Mouse (Mus musculus): ENCODE results near the gene Fbln7. TPM values are rescaled to one million over a fixed set of nuclear protein-coding genes. Genes with fewer than 3 reads are reported as not detected.

The Fbln7 gene
- polyA plus RNA-seq, 1 experiment from 2014 or later, result 2.1 TPM

DNA sequence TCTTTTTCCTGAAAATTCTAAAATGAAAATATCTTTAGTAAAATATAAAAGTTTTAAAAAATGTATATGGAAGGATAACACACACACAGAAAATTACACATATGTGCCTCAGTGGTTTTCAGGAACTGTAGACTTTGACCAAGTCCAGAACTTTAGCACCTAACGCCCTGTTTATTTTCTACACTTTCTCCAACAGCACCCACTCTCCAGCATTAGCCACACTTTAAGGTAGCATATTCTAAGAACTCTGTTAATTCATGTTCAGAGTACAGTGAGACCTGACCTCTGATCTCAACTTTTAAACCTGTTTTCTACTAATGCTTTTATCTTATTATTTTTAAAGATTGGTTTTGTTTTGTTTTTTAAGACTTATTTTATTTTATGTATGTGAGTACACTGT, 35.0 kb upstream of the Fbln7 start:
- H3K4me3 ChIP-seq (ENCODE audit: low read depth, low read length), result no peak overlapping the region
- 95% methylated on average over 1 of the region's 1 CpGs for WGBS
- H3K4me1 ChIP-seq (replicated peaks; ENCODE audit: control insufficient read depth, insufficient read depth, low read length), result no peaks in the 10 kb centered on the region
- no peaks in the 10 kb centered on the region; the same call in none of the 2 replicates for H3K36me3 ChIP-seq (ENCODE audit: control insufficient read depth, insufficient read depth, low read length)
- H3K27ac ChIP-seq (ENCODE audit: low read depth, low read length), result no peak overlapping the region
- no peak overlapping the region for H3K4me2 ChIP-seq (replicated peaks; ENCODE audit: low read depth, low read length)
- ATAC-seq (ENCODE audit: low FRiP score), result no peak
- DNase-seq (ENCODE audit: low spot score), result no peak
- H3K27me3 ChIP-seq (ENCODE audit: control insufficient read depth, insufficient read depth, low read length), result no peaks in the 10 kb centered on the region
- no peaks in the 10 kb centered on the region for H3K9me3 ChIP-seq (ENCODE audit: control insufficient read depth, low read length)
- no peak overlapping the region for H3K9ac ChIP-seq (ENCODE audit: low read depth, low read length)

DNA sequence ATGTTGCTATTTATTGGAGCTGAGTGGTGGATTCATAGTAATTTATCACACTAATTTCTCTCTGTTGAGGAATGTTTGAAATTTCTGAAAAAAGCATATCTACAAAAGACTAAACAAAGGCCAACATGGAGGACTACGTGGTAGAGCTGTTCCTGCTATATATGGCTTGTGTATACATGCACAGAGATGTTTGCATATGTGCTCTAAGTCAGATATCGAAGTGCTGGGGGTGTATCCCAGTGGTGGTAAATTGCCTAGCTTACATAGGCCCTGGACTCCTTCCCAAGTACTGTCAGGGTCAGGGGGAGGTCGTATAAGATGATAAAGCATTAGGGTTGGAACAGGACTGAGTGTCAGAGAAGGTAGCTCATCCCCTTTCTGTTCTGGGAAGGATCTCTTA, 30.2 kb upstream of the Fbln7 start:
- H3K9me3 ChIP-seq (ENCODE audit: control insufficient read depth, low read length), result no peaks in the 10 kb centered on the region
- no peak overlapping the region for H3K4me2 ChIP-seq (replicated peaks; ENCODE audit: low read depth, low read length)
- H3K9ac ChIP-seq (ENCODE audit: low read depth, low read length), result no peak overlapping the region
- ATAC-seq (ENCODE audit: low FRiP score), result no peak
- no peak overlapping the region for H3K4me3 ChIP-seq (ENCODE audit: low read depth, low read length)
- WGBS, result 94% methylated on average over 3 of the region's 3 CpGs
- H3K27me3 ChIP-seq (ENCODE audit: control insufficient read depth, insufficient read depth, low read length), result no peaks in the 10 kb centered on the region
- no peak overlapping the region for H3K27ac ChIP-seq (ENCODE audit: low read depth, low read length)
- H3K4me1 ChIP-seq (replicated peaks; ENCODE audit: control insufficient read depth, insufficient read depth, low read length), result no peaks in the 10 kb centered on the region
- H3K36me3 ChIP-seq (ENCODE audit: control insufficient read depth, insufficient read depth, low read length), result peaks cover 3% of the 10 kb centered on the region
- no peak for DNase-seq (ENCODE audit: low spot score)

DNA sequence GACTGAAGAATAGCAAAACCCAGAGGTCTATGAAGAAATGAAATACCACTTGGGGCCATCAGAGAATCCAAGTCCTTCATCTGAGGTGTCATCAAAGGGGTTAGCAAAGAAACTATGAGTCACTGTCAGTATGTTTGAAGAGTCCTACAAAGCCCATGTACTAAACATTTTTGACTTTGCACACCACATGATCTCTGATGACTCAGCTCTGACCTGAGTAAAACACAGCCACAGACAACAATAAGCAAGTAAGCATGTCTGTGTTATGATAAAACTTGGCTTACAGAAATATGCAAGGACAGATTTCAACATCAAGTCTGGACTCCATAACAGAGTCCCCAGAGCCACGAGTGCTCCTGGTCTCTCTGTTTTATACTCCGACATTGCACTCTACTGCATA, 29.7 kb upstream of the Fbln7 start:
- DNase-seq (ENCODE audit: low spot score), result no peak
- no peaks in the 10 kb centered on the region for H3K4me1 ChIP-seq (replicated peaks; ENCODE audit: control insufficient read depth, insufficient read depth, low read length)
- no peak overlapping the region for H3K9ac ChIP-seq (ENCODE audit: low read depth, low read length)
- H3K36me3 ChIP-seq (ENCODE audit: control insufficient read depth, insufficient read depth, low read length), result peaks cover 5% of the 10 kb centered on the region
- no peak overlapping the region for H3K27ac ChIP-seq (ENCODE audit: low read depth, low read length)
- H3K4me3 ChIP-seq (ENCODE audit: low read depth, low read length), result no peak overlapping the region
- no peak overlapping the region for H3K4me2 ChIP-seq (replicated peaks; ENCODE audit: low read depth, low read length)
- 94% methylated on average over 2 of the region's 2 CpGs for WGBS
- no peak for ATAC-seq (ENCODE audit: low FRiP score)
- H3K27me3 ChIP-seq (ENCODE audit: control insufficient read depth, insufficient read depth, low read length), result no peaks in the 10 kb centered on the region
- no peaks in the 10 kb centered on the region for H3K9me3 ChIP-seq (ENCODE audit: control insufficient read depth, low read length)

DNA sequence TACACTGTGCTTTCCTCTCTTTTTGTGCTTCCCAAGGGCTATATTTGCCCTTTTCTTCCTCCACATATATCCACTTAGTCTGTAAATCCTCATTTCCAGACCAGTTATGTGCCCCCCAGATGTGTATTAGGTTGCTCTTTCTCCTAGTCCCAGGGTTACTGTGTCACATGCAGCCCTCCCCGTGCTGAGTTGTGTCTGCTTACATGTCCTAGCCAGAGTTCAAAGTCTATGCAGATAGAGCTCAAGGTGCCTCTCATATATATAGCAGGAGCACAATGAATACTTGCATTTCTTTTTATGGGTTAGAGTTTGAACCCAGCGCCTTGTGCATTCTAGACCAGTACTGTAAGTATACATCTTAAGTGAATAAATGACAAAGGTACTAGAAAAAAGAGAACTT, 29.3 kb upstream of the Fbln7 start:
- H3K27me3 ChIP-seq (ENCODE audit: control insufficient read depth, insufficient read depth, low read length), result no peaks in the 10 kb centered on the region
- H3K4me2 ChIP-seq (replicated peaks; ENCODE audit: low read depth, low read length), result no peak overlapping the region
- no peaks in the 10 kb centered on the region for H3K4me1 ChIP-seq (replicated peaks; ENCODE audit: control insufficient read depth, insufficient read depth, low read length)
- H3K27ac ChIP-seq (ENCODE audit: low read depth, low read length), result no peak overlapping the region
- ATAC-seq (ENCODE audit: low FRiP score) (no peak), DNase-seq (ENCODE audit: low spot score) (no peak)
- peaks cover 5% of the 10 kb centered on the region for H3K36me3 ChIP-seq (ENCODE audit: control insufficient read depth, insufficient read depth, low read length)
- WGBS, result 93% methylated on average over 2 of the region's 2 CpGs
- no peak overlapping the region for H3K4me3 ChIP-seq (ENCODE audit: low read depth, low read length)
- H3K9ac ChIP-seq (ENCODE audit: low read depth, low read length), result no peak overlapping the region
- no peaks in the 10 kb centered on the region for H3K9me3 ChIP-seq (ENCODE audit: control insufficient read depth, low read length)

DNA sequence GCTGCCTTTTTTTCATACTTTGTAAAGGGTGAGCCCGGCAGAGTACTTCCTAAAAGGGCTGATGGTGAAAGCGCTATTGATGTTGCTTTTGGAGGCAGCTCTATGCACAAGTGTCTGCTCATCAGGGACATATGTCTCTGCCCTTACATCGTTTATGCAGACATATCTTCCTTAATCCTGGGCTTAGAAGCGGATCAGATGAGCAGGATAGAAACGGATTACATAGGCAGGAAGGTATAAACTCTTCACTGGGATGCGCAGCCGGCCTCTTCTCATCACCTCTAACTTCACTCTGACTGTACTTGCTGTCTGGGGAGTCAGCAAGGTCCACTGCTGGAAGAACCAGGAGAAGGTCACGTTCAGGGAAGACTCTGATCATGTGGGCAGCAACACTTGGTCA, 25.2 kb upstream of the Fbln7 start:
- no peak for ATAC-seq (ENCODE audit: low FRiP score)
- H3K4me3 ChIP-seq (ENCODE audit: low read depth, low read length), result no peak overlapping the region
- no peaks in the 10 kb centered on the region for H3K4me1 ChIP-seq (replicated peaks; ENCODE audit: control insufficient read depth, insufficient read depth, low read length)
- H3K36me3 ChIP-seq (ENCODE audit: control insufficient read depth, insufficient read depth, low read length), result 0 out of 2 replicates have a peak, but pooled peaks cover 5% of the 10 kb centered on the region
- DNase-seq (ENCODE audit: low spot score), result no peak
- 93% methylated on average over 8 of the region's 8 CpGs for WGBS
- H3K27me3 ChIP-seq (ENCODE audit: control insufficient read depth, insufficient read depth, low read length), result no peaks in the 10 kb centered on the region
- H3K27ac ChIP-seq (ENCODE audit: low read depth, low read length), result no peak overlapping the region
- H3K9me3 ChIP-seq (ENCODE audit: control insufficient read depth, low read length), result no peaks in the 10 kb centered on the region
- no peak overlapping the region for H3K4me2 ChIP-seq (replicated peaks; ENCODE audit: low read depth, low read length)
- no peak overlapping the region for H3K9ac ChIP-seq (ENCODE audit: low read depth, low read length)

DNA sequence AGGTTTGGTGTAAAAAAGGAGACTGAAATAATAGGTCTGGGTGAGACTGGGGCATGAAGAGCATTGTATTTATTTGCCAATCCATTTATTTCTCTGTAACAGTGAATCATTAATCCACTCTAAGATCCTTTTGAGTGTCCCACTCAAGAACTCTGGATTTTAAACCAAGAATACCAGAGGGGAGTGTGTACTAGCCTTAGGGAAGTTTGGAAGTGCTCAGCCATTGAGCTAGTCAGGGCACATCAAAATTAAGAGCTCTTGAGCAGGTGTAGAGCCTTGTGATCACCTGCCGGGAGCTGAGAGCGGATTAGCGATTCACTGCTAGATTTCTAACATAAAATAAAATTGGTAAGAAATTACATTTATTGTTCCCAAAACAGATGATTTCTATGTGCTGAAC, 24.2 kb upstream of the Fbln7 start:
- Histone ChIP-seq H3K9ac (ENCODE audit: low read depth, low read length) (no peak overlapping the region), H3K27me3 (ENCODE audit: control insufficient read depth, insufficient read depth, low read length) (no peaks in the 10 kb centered on the region), H3K4me2 (replicated peaks; ENCODE audit: low read depth, low read length) (no peak overlapping the region), H3K4me1 (replicated peaks; ENCODE audit: control insufficient read depth, insufficient read depth, low read length) (no peaks in the 10 kb centered on the region), H3K36me3 (ENCODE audit: control insufficient read depth, insufficient read depth, low read length) (0 out of 2 replicates have a peak, but pooled peaks cover 5% of the 10 kb centered on the region), H3K4me3 (ENCODE audit: low read depth, low read length) (no peak overlapping the region), H3K9me3 (ENCODE audit: control insufficient read depth, low read length) (no peaks in the 10 kb centered on the region), H3K27ac (ENCODE audit: low read depth, low read length) (no peak overlapping the region)
- ATAC-seq (ENCODE audit: low FRiP score), result no peak
- 96% methylated on average over 3 of the region's 3 CpGs for WGBS
- no peak for DNase-seq (ENCODE audit: low spot score)

DNA sequence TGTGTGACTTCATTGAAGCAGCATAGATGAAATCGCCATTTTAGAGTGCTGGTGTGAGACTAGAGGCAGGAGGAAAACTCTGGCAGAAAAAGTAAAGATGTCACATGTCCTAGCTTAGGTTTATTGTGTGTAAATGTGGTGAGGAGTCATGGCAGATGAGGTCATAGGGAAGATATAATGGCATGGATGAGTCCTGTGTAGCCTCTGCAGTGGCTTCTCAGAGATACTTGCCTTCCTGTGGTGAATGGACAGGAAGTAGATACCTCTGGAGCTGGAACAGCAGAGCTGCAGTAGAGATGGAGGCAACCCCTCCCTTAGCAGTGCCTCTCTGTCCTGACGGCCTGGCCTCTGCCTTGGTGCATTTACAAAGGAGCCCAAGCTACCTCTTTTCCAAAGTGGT, 23.3 kb upstream of the Fbln7 start:
- Histone ChIP-seq H3K4me3 (ENCODE audit: low read depth, low read length) (no peak overlapping the region), H3K4me1 (replicated peaks; ENCODE audit: control insufficient read depth, insufficient read depth, low read length) (no peaks in the 10 kb centered on the region), H3K36me3 (ENCODE audit: control insufficient read depth, insufficient read depth, low read length) (0 out of 2 replicates have a peak, but pooled peaks cover 5% of the 10 kb centered on the region), H3K9me3 (ENCODE audit: control insufficient read depth, low read length) (no peaks in the 10 kb centered on the region), H3K27me3 (ENCODE audit: control insufficient read depth, insufficient read depth, low read length) (no peaks in the 10 kb centered on the region), H3K27ac (ENCODE audit: low read depth, low read length) (no peak overlapping the region), H3K9ac (ENCODE audit: low read depth, low read length) (no peak overlapping the region), H3K4me2 (replicated peaks; ENCODE audit: low read depth, low read length) (no peak overlapping the region)
- no peak for ATAC-seq (ENCODE audit: low FRiP score)
- WGBS, result 91% methylated on average over 2 of the region's 2 CpGs
- no peak for DNase-seq (ENCODE audit: low spot score)

DNA sequence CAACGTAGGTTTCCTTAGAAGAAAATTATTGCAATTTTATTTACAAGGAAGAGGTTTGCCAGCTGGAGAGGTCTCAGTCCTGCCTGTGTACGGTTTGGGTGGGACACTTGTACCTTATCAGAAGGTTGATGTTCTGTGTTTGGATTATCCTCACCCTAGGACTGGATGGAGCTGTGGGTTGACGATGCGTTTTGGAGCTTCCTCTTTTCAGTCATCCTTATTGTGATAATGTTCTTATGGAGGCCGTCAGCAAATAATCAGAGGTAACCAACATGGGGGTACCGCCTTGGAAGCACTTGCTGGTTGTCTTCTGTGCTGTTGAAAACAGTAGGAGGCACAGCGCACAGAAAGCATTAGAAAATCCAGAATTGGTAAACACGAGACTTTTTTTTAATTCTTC, 20.3 kb upstream of the Fbln7 start:
- no peak overlapping the region for H3K9ac ChIP-seq (ENCODE audit: low read depth, low read length)
- H3K27ac ChIP-seq (ENCODE audit: low read depth, low read length), result no peak overlapping the region
- H3K4me3 ChIP-seq (ENCODE audit: low read depth, low read length), result no peak overlapping the region
- peaks cover 8% of the 10 kb centered on the region; the same call in 1 of the 2 replicates for H3K36me3 ChIP-seq (ENCODE audit: control insufficient read depth, insufficient read depth, low read length)
- DNase-seq (ENCODE audit: low spot score) (no peak), ATAC-seq (ENCODE audit: low FRiP score) (no peak)
- no peaks in the 10 kb centered on the region for H3K9me3 ChIP-seq (ENCODE audit: control insufficient read depth, low read length)
- H3K4me2 ChIP-seq (replicated peaks; ENCODE audit: low read depth, low read length), result no peak overlapping the region
- H3K4me1 ChIP-seq (replicated peaks; ENCODE audit: control insufficient read depth, insufficient read depth, low read length), result no peaks in the 10 kb centered on the region
- 93% methylated on average over 8 of the region's 8 CpGs for WGBS
- H3K27me3 ChIP-seq (ENCODE audit: control insufficient read depth, insufficient read depth, low read length), result no peaks in the 10 kb centered on the region

DNA sequence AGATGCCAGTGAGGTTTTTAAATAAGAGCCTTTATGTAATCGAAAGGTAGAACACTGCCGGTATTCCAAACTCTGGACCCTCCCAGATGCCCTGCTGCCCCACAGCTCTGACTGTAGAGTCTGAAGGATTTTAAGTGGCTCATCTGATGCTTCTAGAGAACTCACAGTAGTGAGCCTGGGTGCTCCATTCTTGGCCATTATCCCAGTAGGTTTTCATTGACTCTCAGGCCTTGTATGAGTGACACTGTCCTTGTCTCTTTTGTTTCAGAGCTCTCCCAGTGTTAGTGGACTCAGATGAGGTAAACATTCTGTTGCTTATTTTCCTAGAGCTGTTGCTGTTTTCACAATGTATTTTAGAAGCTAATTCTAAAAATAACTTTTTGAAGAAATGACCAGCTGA, 12.7 kb upstream of the Fbln7 start:
- Histone ChIP-seq H3K36me3 (ENCODE audit: control insufficient read depth, insufficient read depth, low read length) (peaks cover 5% of the 10 kb centered on the region; the same call in 1 of the 2 replicates), H3K4me3 (ENCODE audit: low read depth, low read length) (no peak overlapping the region), H3K9me3 (ENCODE audit: control insufficient read depth, low read length) (no peaks in the 10 kb centered on the region), H3K4me1 (replicated peaks; ENCODE audit: control insufficient read depth, insufficient read depth, low read length) (no peaks in the 10 kb centered on the region), H3K9ac (ENCODE audit: low read depth, low read length) (no peak overlapping the region), H3K27ac (ENCODE audit: low read depth, low read length) (no peak overlapping the region), H3K4me2 (replicated peaks; ENCODE audit: low read depth, low read length) (no peak overlapping the region), H3K27me3 (ENCODE audit: control insufficient read depth, insufficient read depth, low read length) (no peaks in the 10 kb centered on the region)
- 93% methylated on average over 2 of the region's 2 CpGs for WGBS
- DNase-seq (ENCODE audit: low spot score), result no peak
- no peak for ATAC-seq (ENCODE audit: low FRiP score)
